Mouse (Mus musculus): ENCODE results near the gene Nacc2. TPM values are rescaled to one million over a fixed set of nuclear protein-coding genes. Genes with fewer than 3 reads are reported as not detected.

Gene Nacc2
- polyA plus RNA-seq, 1 experiment: 15.0 TPM

- Histone ChIP-seq H3K4me2 (ENCODE audit: low read depth) (no peak overlapping the region), H3K27me3 (ENCODE audit: control insufficient read depth, insufficient read depth, insufficient read length) (no peaks in the 10 kb centered on the region), H3K36me3 (ENCODE audit: control insufficient read depth, insufficient read depth) (no peaks in the 10 kb centered on the region), H3ac (ENCODE audit: control insufficient read depth, insufficient read length) (no peak overlapping the region), H3K79me2 (ENCODE audit: control insufficient read depth, insufficient read depth) (peaks cover 2% of the 10 kb centered on the region), H3K4me3 (no peak overlapping the region)
- TF ChIP-seq CEBPB (IDR thresholded peaks at IDR 0.05; ENCODE audit: insufficient read depth, poor library complexity, severe bottlenecking): no peak
- TF ChIP-seq SRF (IDR thresholded peaks at IDR 0.05; ENCODE audit: control insufficient read depth, insufficient read length, low read depth): no peak
- TF ChIP-seq MAX (IDR thresholded peaks at IDR 0.05; ENCODE audit: low read depth): no peak
- TF ChIP-seq POLR2A (IDR thresholded peaks at IDR 0.05; ENCODE audit: insufficient read length, low read depth): no peak
- TF ChIP-seq POLR2AphosphoS2 (IDR thresholded peaks at IDR 0.05; ENCODE audit: insufficient read length, low read depth): no peak
- TF ChIP-seq MYOG (IDR thresholded peaks at IDR 0.05; ENCODE audit: control insufficient read depth in 1 of 3, insufficient read depth in 1 of 3, insufficient read length in 2 of 3, low read depth in 2 of 3): no peak
Observed at GRCm38 (mm10) chr2:26076121-26076520, 46.9 kb downstream of the Nacc2 start.

GRCm38 (mm10) chr2:26074551-26074950 lies 48.5 kb downstream of the Nacc2 start:
- H3K27me3 ChIP-seq (ENCODE audit: control insufficient read depth, insufficient read depth, insufficient read length): no peaks in the 10 kb centered on the region
- no peaks in the 10 kb centered on the region for H3K36me3 ChIP-seq (ENCODE audit: control insufficient read depth, insufficient read depth)
- no peak overlapping the region for H3ac ChIP-seq (ENCODE audit: control insufficient read depth, insufficient read length)
- H3K4me3 ChIP-seq: no peak overlapping the region
- no peak overlapping the region for H3K4me2 ChIP-seq (ENCODE audit: low read depth)
- H3K79me2 ChIP-seq (ENCODE audit: control insufficient read depth, insufficient read depth): peaks cover 2% of the 10 kb centered on the region
- no peak for TF ChIP-seq USF1 (IDR thresholded peaks at IDR 0.05; ENCODE audit: low read depth)
- no peak for TF ChIP-seq MYOD1 (IDR thresholded peaks at IDR 0.05; ENCODE audit: control insufficient read depth in 1 of 3, insufficient read length in 2 of 3, low read depth in 2 of 3)
- no peak for TF ChIP-seq E2F4 (IDR thresholded peaks at IDR 0.05; ENCODE audit: insufficient read depth)
- no peak for TF ChIP-seq MYOG (IDR thresholded peaks at IDR 0.05; ENCODE audit: control insufficient read depth in 1 of 3, insufficient read depth in 1 of 3, insufficient read length in 2 of 3, low read depth in 2 of 3)
- no peak for TF ChIP-seq REST (IDR thresholded peaks at IDR 0.05; ENCODE audit: insufficient read depth, insufficient read length)
- no peak for TF ChIP-seq CEBPB (IDR thresholded peaks at IDR 0.05; ENCODE audit: insufficient read depth, poor library complexity, severe bottlenecking)
- TF ChIP-seq POLR2AphosphoS2 (IDR thresholded peaks at IDR 0.05; ENCODE audit: insufficient read length, low read depth): no peak
- no peak for TF ChIP-seq POLR2A (IDR thresholded peaks at IDR 0.05; ENCODE audit: insufficient read length, low read depth)
- TF ChIP-seq TCF12 (IDR thresholded peaks at IDR 0.05; ENCODE audit: insufficient read depth, poor library complexity, severe bottlenecking): no peak
- no peak for TF ChIP-seq SRF (IDR thresholded peaks at IDR 0.05; ENCODE audit: control insufficient read depth, insufficient read length, low read depth)
- TF ChIP-seq MAX (IDR thresholded peaks at IDR 0.05; ENCODE audit: low read depth): no peak
- TF ChIP-seq TCF3 (IDR thresholded peaks at IDR 0.05; ENCODE audit: insufficient read length, low read depth): no peak

- Histone ChIP-seq H3K27me3 (ENCODE audit: control insufficient read depth, insufficient read depth, insufficient read length) (no peaks in the 10 kb centered on the region), H3K79me2 (ENCODE audit: control insufficient read depth, insufficient read depth) (no peaks in the 10 kb centered on the region), H3K4me3 (no peak overlapping the region), H3K4me2 (ENCODE audit: low read depth) (peak overlapping the region; percentile 25), H3ac (ENCODE audit: control insufficient read depth, insufficient read length) (no peak overlapping the region), H3K36me3 (ENCODE audit: control insufficient read depth, insufficient read depth) (no peaks in the 10 kb centered on the region)
- TF ChIP-seq MYOG (IDR thresholded peaks at IDR 0.05; ENCODE audit: control insufficient read depth in 1 of 3, insufficient read depth in 1 of 3, insufficient read length in 2 of 3, low read depth in 2 of 3) (no peak), POLR2A (IDR thresholded peaks at IDR 0.05; ENCODE audit: insufficient read length, low read depth) (no peak), MAX (IDR thresholded peaks at IDR 0.05; ENCODE audit: low read depth) (no peak), TCF12 (IDR thresholded peaks at IDR 0.05; ENCODE audit: insufficient read depth, poor library complexity, severe bottlenecking) (no peak)
Observed at GRCm38 (mm10) chr2:26068592-26068991, 54.4 kb downstream of the Nacc2 start.

GRCm38 (mm10) chr2:26068175-26068574 lies 54.8 kb downstream of the Nacc2 start:
- Histone ChIP-seq H3ac (ENCODE audit: control insufficient read depth, insufficient read length) (no peak overlapping the region), H3K27me3 (ENCODE audit: control insufficient read depth, insufficient read depth, insufficient read length) (no peaks in the 10 kb centered on the region), H3K4me2 (ENCODE audit: low read depth) (peak overlapping the region; percentile 25), H3K36me3 (ENCODE audit: control insufficient read depth, insufficient read depth) (no peaks in the 10 kb centered on the region), H3K79me2 (ENCODE audit: control insufficient read depth, insufficient read depth) (no peaks in the 10 kb centered on the region), H3K4me3 (no peak overlapping the region)
- TF ChIP-seq E2F4 (IDR thresholded peaks at IDR 0.05; ENCODE audit: insufficient read depth): no peak
- no peak for TF ChIP-seq SRF (IDR thresholded peaks at IDR 0.05; ENCODE audit: control insufficient read depth, insufficient read length, low read depth)
- no peak for TF ChIP-seq USF1 (IDR thresholded peaks at IDR 0.05; ENCODE audit: low read depth)
- no peak for TF ChIP-seq MYOD1 (IDR thresholded peaks at IDR 0.05; ENCODE audit: control insufficient read depth in 1 of 3, insufficient read length in 2 of 3, low read depth in 2 of 3)
- no peak for TF ChIP-seq POLR2A (IDR thresholded peaks at IDR 0.05; ENCODE audit: insufficient read length, low read depth)
- no peak for TF ChIP-seq CEBPB (IDR thresholded peaks at IDR 0.05; ENCODE audit: insufficient read depth, poor library complexity, severe bottlenecking)
- no peak for TF ChIP-seq REST (IDR thresholded peaks at IDR 0.05; ENCODE audit: insufficient read depth, insufficient read length)
- TF ChIP-seq TCF3 (IDR thresholded peaks at IDR 0.05; ENCODE audit: insufficient read length, low read depth): no peak

- H3K79me2 ChIP-seq (ENCODE audit: control insufficient read depth, insufficient read depth): no peaks in the 10 kb centered on the region
- no peak overlapping the region for H3ac ChIP-seq (ENCODE audit: control insufficient read depth, insufficient read length)
- no peaks in the 10 kb centered on the region for H3K36me3 ChIP-seq (ENCODE audit: control insufficient read depth, insufficient read depth)
- H3K4me3 ChIP-seq: no peak overlapping the region
- H3K27me3 ChIP-seq (ENCODE audit: control insufficient read depth, insufficient read depth, insufficient read length): no peaks in the 10 kb centered on the region
- TF ChIP-seq REST (IDR thresholded peaks at IDR 0.05; ENCODE audit: insufficient read depth, insufficient read length) (no peak), E2F4 (IDR thresholded peaks at IDR 0.05; ENCODE audit: insufficient read depth) (no peak), POLR2A (IDR thresholded peaks at IDR 0.05; ENCODE audit: insufficient read length, low read depth) (no peak), SRF (IDR thresholded peaks at IDR 0.05; ENCODE audit: control insufficient read depth, insufficient read length, low read depth) (no peak), CEBPB (IDR thresholded peaks at IDR 0.05; ENCODE audit: insufficient read depth, poor library complexity, severe bottlenecking) (no peak), MYOG (IDR thresholded peaks at IDR 0.05; ENCODE audit: control insufficient read depth in 1 of 3, insufficient read depth in 1 of 3, insufficient read length in 2 of 3, low read depth in 2 of 3) (no peak), MAX (IDR thresholded peaks at IDR 0.05; ENCODE audit: low read depth) (no peak), TCF12 (IDR thresholded peaks at IDR 0.05; ENCODE audit: insufficient read depth, poor library complexity, severe bottlenecking) (no peak), USF1 (IDR thresholded peaks at IDR 0.05; ENCODE audit: low read depth) (no peak), MYOD1 (IDR thresholded peaks at IDR 0.05; ENCODE audit: control insufficient read depth in 1 of 3, insufficient read length in 2 of 3, low read depth in 2 of 3) (no peak), POLR2AphosphoS2 (IDR thresholded peaks at IDR 0.05; ENCODE audit: insufficient read length, low read depth) (no peak), TCF3 (IDR thresholded peaks at IDR 0.05; ENCODE audit: insufficient read length, low read depth) (no peak)
- no peak overlapping the region for H3K4me2 ChIP-seq (ENCODE audit: low read depth)
Observed at GRCm38 (mm10) chr2:26066527-26066926, 56.5 kb downstream of the Nacc2 start.
